Mouse (Mus musculus) gastrocnemius, postnatal 36 days (tissue): ENCODE data around the gene Zdbf2. TPM values are rescaled to one million over a fixed set of nuclear protein-coding genes. Genes with fewer than 3 reads are reported as not detected.
"Not testable (repeated sequence)": the region's sequence is repeated elsewhere in the genome, so short reads cannot be mapped to it uniquely, and the experiment has no call there.

ENCODE experiments used
- DNase-seq, 2 experiments: peaks; one replicate each; pipeline ENCODE4 v3.0.0; 2022
- intact Hi-C: fragments of 180-260 bp; cut with DNase I; formaldehyde crosslinking; loops from one replicate; pipeline ENCODE4 v1.15.1; 2025
- microRNA-seq, 2 experiments: library from miRNA; unstranded; fragments of <30 nt; microRNA quantifications; one replicate each; pipeline ENCODE4 v1.2.0; 2021
- total RNA-seq, 2 experiments: library from RNA; stranded (reverse); gene quantifications; 2 replicates each; pipeline ENCODE4 v1.2.3; 2021

The Zdbf2 gene
- total RNA-seq, 2 experiments from 2014 or later: 2.1 to 2.2 TPM

DNA sequence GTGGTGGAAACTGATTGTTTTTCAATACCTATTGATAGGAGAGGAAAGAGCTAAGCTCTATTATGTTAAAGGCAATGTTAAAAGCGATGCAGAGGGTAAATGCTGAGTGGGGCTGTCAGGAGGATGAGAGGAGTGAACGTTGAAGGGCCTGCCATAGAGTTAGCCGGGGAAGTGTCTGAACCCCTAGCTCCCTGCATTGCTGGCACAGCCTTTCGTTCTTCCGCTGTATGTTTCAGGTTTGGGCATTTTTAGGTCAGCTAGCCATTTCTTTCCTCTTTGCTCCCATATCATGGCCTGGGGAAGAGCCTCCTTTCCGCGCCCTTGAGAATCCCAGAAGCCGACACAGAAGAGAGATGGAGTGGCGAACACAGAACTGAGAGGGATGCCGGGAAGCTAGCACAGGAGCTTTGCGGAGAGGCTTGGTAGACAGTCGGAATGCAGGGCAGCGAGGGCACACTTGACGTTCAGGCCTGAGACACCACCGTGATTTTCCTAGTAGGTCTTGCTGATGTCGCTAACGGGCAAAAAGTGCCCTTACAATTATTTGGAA lies 11.9 kb upstream of the Zdbf2 start:
- intact Hi-C loops: no loop called here
- DNase-seq: no peak

DNA sequence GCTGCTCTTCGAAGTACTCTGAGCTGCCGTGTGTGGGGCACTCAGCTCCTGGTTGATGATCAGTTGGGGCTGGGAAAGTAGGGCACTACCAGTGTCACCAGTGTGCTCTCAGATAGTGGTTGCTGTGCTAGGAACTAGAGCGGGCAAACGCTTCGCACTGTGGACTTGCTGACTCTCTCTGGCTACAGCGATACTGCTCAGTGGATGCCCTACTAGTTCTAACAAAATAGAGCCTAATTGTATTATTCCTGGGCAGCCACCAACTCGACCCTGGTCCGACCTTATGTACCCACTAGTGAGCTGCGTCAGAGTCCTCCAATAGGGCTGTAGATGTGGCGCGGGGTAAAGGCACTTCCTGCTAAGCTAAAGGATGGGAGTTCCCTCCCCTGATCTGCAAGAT lies 9.4 kb upstream of the Zdbf2 start:
- intact Hi-C loops: no loop called here
- DNase-seq: no peak

DNA sequence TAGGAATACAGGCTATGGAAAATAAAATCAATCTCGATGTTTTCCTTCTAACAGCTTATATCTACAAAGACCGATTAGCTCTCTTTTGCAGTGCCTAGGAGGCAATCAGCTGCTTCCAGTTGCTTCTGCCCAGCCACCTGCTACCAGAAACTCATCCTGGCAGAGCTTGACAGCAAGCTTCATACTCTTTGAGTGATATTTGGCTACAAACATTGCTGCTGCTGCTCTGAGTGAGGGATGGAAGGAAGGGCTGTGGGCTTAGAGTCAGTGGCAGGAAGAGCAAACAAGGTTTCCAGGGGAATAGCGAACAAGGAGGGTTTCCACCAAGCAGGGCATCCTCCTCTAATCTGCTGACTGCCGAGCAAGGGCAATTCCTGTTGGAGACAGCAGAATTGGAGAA lies 7.6 kb upstream of the Zdbf2 start:
- intact Hi-C loops: no loop called here
- no peak for DNase-seq

DNA sequence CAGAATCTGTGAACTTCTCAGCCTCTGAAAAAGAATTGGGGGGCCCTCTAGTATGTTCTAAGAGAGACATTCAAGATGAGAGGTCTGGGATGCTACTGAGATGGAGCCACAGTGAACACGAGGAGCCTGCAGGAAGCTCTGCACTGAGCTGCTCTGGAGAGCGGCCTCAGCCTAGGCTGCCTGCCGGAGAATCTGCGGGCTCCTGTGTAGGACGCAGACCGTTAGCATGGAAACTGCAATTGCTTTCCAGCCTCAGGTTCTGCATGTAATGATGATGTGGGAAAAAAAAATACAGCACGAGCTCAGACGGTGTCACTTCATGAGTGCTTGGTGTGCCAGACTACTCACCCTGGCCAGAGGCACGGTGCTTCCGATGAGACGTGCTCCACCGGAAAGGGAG lies 6.9 kb upstream of the Zdbf2 start:
- intact Hi-C loops: no loop called here
- DNase-seq: no peak

DNA sequence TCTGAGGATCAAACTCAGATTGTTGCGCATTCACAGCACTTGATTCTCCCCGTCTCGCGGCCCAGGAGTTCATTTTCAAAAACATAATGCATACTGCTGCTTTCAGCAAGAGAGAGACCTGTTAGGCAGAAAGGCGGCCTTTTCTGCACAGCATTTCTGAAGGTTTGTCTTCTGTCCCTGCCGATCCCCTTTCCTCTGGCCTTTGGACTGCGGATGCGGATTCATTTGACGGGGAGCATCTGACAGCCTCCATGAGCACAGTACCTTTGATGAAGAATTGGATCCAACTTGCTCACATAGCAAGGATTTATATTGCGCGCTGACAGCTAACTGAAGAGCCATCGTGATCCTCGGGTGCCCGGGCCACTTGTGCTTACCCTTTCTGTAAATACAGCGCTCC lies 6.3 kb upstream of the Zdbf2 start:
- intact Hi-C loops: no loop called here
- DNase-seq: no peak

DNA sequence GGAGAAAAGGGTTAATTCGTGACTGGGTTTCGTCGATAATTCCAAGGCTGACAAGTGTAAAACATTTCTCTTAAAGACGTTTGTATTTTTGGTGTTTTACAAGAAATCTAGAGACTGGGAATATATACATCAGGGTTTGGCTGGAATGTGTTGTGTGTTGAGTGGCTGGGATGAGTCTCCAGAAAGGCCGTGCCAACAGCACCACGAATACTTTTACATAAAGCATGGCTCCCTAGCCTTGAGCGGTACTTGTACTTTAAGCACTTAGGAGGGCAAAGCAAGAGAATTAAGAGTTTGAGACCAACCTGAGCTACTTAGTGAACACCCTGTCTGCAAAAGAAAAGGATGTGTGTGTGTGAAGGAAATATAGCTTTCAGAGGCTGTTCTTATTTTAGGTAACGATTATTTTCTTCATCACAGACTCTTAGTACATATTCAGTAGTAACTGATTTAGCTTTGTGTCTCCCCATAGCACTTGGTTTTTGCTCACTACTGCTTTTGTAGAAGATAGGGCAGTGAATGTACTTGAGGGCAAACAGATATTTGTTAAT lies 865 bp upstream of the Zdbf2 start:
- intact Hi-C loops: no loop called here
- DNase-seq: no peak

DNA sequence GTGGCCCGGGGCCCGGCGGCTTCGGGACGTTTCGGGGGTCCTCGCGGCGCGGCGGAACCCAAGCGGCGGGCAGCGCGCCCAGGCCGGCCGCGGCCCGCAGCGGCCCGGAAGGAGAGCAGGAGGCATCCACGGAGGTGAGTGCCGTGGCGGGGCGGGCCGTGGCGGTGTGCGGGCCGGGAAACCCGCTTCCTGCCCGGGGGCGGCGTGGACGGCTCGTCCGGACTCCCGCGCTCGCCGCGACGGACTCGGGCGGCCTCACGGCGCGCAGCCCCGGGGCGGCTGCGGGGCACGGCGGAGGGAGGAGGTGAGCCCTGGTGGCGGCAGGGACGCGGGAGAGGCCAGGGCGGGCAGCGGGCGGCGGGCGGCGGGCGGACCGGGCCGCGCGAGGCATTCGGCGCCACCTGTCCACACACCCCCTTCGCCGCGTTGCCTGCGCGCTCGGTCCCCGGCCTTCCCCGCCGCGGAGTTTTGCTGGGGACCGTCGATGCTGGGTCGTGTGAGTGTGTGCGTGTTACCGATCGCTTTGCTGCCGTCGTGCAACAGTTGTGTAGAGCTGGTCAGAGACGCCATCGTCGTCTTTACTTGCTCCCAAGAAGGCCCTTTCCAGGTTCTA lies 380 bp downstream of the Zdbf2 start:
- DNase-seq: no peak

DNA sequence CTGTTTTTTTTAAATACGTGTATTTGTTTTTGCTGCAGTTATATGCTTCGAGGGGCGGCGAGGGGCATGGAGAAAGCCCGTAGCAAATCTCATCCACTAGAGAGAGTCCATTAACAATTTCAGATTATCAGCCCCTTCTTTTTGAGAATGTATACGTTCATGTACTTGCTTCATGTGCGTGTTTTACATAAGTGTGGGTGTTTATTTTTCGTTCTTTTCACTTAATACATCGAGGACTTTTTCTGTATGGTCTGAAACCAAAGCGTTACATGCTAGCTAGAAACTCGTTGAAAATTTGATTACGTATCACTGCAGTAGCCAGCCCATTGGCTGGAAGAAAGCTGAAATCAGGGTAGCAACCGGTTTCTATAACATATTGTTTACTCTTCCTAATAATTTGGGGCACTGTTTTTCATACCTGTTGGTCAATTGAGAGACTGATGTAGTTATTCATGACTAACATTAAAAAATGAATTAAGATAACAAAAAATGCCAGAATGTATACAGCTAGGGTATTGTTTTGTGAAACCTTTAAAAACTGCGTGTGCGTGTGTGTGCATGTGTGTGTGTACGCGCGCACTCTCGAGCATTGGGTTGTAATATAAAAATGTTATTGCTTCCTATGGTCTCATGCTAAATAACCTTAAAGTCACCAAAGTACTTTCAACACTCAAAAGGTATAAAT lies 1.1 kb downstream of the Zdbf2 start:
- DNase-seq: no peak
- intact Hi-C loops: no loop called here

More for the DNA sequence above, 380 bp downstream of the Zdbf2 start:
- intact Hi-C loops: no loop called here

DNA sequence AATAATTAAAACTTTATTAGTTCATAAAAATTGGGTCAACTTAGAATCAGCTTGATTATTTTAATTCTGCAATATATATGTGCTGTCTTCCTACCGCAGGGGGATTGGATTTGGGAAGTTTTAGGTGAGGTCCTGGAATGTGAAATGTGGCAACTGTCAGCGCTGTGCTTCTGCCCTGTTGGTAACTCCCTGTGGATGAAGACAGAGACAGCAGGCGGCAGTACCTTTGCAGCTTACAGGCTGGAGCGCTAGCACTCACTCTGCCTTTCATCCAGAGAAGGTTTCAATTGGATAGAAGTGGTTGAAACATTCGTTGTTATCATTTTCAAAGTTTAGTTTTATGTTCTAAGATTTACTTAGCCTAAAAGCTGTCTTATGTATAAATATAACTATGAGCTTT lies 5.0 kb downstream of the Zdbf2 start:
- intact Hi-C loops: no loop called here
- no peak for DNase-seq

DNA sequence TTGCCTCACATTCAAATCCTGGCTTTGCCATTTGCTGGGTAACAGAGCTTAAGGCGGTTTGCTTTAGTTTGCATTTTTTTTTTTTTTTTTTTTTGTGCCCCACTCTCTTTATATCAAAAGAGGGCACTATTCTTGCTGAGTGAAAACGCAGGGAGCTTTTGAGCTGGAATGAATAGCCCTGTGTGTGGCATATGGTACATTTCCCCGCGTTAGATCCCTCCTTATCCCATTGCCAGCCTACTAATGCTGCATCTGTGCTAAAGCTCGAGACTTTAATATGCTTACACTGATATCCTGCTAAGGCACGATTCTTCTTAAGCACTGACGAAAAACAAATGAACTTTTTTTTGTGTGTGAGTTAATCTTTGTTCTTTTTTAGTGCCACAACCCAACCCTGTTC lies 20.9 kb downstream of the Zdbf2 start:
- intact Hi-C loops: no loop called here
- no peak for DNase-seq

DNA sequence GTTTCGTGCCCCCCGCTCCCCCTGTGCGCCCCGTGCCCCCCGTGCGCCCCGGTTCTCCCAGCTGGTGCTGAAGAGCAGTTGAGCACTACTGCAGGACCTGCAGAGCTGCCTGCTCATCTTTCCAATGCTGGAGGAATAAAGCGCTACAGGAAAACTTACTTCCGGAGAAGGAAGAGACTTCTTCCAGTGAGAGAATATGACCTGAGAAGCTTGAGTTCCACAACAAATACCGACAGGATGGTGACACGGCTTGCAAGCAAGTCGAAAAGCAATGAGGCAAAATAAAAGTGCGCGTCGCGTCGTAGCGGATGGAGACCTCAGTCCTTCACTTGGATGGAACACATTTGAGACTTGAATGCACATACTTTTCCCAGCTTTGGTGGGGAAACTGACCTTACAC lies 36.6 kb downstream of the Zdbf2 start:
- DNase-seq: no peak
- intact Hi-C loops: no loop called here

DNA sequence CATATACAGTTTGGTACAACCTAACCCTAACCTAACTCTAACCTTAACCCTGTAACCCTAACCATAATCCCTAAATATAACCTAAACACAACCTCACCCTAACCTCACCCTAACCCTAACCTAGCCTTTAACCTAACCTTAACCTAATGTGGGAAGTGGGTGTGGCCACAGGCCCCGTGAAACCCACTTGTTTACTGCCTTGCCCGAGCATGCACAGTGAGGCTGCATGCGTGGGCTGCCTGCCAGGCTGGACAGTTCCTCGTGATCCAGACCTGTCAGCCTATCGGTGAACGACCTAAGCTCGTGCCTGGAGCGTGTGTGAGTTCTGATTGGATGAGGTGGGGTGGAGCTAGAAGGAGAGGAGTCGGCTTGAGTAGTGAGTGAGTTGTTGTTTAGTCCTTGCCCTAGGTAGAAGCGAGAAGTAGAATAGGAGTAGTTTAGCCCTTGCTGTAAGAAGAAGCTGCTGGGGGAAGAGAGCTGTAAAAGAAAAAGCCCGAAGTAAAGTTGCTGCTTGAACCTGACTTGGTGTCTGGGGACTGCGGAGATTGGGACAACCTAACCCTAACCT lies 50.6 kb downstream of the Zdbf2 start:
- intact Hi-C loops, DNase-seq: not testable (repeated sequence)

Small RNA genes lying within 50 kb of the gene (microRNA-seq; reads per million reads assigned to microRNA genes)
- gene Gm24513: 0 reads per million in 2 experiments

Other genes starting within 250 kb of the Zdbf2 start
- 10 to 100 TPM; 12.2 to 13.3 TPM for gene Ino80d, start 158.6 kb upstream of the Zdbf2 start, total RNA-seq
- gene Eef1b2, start 96.4 kb upstream of the Zdbf2 start, total RNA-seq: 100 to 1,000 TPM; 261 to 331 TPM
- 100 to 1,000 TPM; 387 to 392 TPM for gene Ndufs1, start 96.4 kb upstream of the Zdbf2 start, total RNA-seq
- under 1 TPM; 0.17 to 0.48 TPM for gene Gpr1, start 58.7 kb upstream of the Zdbf2 start, total RNA-seq
- 1 to 10 TPM; 1.4 to 1.8 TPM for gene Adam23, start 172.6 kb downstream of the Zdbf2 start, total RNA-seq